Mouse (Mus musculus) kidney, postnatal 25 days (tissue): ENCODE measurements around the gene Ctnnal1.

ENCODE experiments used
- DNase-seq, 2 experiments: peaks; one replicate each; pipeline ENCODE4 v3.0.0; 2021; ENCODE audit warnings: mixed read lengths in 2 of 2

The Ctnnal1 gene

DNA sequence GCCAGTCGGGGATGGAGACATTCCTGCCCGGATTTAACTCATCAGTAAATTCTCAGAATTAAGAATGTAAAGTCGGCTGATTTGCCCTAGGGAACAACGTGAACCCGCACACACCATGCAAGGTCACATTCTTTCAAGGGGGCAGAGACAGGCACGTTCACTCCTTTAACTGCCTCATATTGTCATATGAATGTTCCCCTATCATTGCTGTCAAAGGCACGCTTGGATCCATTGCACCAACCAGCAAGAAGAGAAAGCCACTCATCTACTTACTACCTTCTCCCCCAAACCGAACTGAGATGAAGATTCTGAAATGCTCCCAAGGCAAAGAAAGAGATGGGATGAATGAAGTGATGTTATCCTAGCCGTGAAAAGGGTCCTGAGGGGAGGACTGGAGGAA, 6.3 kb downstream of the Ctnnal1 start:
- DNase-seq, result no peak

DNA sequence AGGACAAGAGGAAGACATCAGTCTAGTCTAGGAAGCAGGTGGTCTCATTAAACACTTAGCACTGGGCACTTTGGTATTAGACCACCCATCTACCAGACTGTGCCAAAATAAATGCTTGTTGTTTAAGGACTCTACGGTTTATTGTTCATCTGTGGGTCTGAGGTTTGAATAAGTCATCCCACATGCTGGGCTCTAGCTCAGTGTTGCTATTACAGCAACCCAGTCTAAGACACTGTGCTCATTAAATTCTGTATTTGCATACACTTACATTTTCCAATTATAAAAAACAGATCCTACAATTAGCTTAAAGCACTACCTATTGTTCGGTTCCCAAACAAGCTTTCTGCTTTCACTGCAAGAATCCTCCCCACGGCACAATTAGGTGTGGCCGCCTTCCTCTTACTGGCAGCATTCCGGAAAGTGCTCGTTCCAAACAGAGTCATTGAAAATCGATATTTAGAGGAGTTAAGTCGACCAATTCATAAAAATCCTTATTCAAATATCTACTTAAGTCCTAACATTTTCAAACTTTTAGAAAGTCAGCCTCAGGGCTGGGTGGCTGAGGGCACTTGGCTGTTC, 8.5 kb downstream of the Ctnnal1 start:
- DNase-seq, result no peak

DNA sequence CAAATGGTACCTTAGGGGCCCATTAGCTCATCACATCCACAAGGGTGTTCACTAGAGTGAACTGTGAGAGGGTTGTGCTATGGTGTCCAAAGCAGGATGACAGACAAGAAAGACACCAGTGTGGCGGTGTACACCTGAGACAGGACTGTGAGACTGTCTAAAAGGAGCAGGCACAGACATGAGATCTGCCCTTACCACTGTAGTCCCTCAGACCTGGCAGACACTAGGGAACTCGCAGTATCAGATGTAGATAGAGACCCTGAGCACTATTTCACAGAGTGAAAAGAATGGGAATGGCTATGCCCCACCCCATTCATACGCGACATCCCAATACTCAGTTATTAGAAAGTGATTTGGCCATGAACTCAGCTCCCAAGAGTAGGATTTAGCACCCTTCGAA, 9.1 kb downstream of the Ctnnal1 start:
- no peak for DNase-seq

DNA sequence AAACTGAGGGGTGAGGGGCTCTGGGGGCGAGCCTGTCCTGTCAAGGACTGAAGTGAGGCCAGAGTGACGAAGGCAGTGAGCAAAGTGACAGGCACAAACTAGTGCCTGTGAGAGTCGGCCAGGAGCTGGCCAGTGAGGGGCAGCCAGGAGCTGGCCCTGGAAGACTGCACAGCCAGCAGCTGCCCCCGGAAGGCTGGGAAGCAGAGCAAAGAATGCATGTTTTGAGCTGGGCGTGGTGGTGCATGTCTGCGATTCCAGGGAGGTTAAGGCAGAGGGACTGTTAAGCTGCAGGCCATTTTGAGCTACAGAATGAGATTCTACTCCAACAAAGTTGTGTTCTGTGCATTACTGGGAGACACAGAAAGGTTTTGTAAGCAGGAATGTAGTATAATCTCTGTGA, 14.3 kb downstream of the Ctnnal1 start:
- DNase-seq, result peak; percentile 16 to 63

DNA sequence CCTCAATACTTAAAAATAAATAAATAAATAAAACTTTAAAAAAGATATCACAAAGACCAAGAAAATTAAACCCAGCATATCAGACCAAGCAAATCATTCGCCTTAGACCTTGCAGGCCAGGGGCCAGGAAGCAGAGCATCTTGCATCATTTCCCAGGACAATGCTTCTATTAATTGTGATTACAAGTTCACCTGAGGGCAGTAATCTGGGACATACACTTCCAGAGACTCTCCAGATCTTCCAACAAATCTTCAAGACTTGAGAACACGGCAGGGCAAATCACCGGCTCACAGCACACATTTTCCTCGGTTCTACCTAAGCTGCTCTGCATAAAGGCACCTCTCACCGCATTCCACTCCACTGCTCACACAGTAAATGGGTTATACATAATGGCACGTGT, 16.9 kb downstream of the Ctnnal1 start:
- no peak for DNase-seq

DNA sequence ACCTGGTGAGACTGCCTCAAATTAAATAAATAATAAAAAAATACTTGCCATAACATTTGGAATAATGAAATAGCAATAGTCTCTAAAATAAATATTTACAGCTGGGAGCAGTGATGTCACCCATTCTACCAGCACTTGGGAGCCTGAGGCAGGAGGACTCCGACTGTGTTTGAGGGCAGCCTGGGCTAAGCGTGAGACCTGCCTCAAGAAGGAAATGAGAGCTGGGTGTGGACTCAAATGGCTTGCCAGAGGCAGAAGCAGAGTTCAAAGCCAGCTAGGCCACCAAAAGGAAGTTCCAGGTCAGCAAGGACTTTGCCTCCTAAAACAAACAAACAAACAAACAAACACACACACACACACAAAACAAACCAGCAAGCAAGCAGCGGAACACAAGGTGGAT, 17.6 kb downstream of the Ctnnal1 start:
- no peak for DNase-seq

DNA sequence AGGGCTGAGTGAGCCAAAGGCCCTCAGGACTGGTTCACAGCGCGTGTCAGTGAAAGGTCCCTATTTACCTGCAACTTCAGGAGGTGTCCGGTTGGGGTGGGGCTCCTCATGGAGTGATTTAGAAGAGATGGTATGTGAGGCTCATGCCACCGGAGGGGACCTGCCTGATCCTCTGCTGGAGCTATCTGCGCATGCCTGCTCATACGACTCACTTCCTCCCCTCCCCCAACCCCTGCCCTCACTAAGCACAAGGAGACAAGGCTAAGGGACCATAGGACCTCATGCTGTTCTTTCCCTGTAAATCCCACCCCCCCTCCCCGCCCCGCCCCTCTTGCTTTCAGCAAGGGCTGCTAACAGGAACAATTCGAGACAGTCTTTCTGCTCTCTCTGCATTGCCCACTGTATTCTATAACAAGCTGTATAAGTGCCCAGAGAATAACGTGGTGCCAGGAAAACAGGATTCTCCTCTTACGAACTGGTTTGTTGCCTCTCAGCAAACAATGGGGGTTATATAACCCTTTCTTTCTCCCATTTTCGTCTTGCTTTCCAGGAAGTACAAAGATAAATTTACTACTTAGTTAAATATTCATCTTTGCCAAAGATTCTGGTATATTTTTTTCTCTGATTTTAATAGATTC, 19.0 kb downstream of the Ctnnal1 start:
- DNase-seq, result no peak

DNA sequence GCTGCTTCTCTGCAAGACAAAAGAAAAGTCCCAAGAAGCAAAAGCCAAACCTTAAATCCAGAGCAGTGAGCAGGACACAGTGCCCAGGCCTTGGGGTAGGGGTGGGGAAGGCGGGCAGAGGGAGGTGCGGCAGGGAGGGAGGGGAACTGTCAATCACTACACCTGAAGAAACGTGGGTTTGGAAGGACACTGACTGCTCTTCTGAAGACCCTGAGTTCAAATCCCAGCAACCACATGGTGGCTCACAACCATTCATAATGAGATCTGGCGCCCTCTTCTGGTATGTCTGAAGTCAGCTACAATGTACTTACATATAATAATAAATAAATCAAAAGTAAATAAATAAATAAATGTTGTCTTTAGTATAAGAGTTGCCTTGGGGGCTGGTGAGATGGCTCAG, 20.1 kb downstream of the Ctnnal1 start:
- DNase-seq, result no peak

DNA sequence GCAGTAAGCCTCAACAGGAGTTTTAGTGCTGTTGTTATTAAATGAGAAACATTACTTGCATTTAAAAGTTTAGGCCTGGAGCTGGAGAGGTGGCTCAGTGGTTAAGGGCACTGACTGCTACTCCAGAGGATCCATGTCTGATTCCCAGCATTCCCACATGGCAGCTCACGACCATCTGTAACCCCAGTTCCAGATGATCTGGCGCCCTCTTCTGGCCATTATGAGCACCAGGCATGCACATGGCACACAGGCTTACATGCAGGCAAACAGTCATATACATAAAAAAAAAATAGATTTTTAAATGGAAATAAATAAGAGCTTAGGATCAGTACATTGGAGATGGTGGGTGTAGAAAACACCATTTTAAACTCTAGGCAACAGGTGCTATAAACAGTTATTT, 21.0 kb downstream of the Ctnnal1 start:
- DNase-seq, result no peak

DNA sequence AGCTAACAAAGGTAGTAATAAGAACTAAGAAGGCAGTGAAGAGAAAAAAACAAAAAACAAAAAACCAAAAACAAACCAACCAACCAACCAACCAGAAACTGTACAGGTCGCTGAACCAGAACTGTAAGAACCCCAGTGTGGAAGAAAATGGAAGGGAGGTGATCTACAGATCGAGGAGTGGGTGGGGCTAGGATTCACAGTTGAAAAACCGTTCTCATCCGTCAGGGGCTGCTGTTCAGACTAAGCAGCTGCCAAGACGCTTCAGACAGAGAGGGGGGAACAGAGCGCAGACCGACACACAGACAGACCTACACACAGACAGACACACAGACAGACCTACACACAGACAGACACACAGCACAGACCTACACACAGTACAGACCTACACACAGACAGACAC, 22.5 kb downstream of the Ctnnal1 start:
- no peak for DNase-seq

DNA sequence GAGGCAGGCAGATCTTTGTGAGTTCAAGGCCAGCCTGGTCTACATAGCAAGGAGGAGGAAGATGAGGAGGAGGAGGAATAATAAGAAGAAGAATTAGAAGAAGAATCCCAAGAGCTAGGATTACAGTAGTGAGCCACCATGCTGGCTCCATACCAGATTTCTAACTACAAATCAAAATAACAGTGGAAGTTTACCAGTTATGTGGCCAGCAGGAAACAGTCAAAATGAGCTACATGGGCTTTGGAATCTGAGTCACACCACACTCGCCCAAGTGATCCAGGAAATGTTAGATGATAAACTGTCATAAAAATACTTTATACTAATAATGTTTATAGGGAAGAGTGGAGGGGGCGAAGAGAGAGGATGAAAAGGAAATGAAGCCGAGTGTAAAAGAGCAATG, 24.7 kb downstream of the Ctnnal1 start:
- no peak for DNase-seq

DNA sequence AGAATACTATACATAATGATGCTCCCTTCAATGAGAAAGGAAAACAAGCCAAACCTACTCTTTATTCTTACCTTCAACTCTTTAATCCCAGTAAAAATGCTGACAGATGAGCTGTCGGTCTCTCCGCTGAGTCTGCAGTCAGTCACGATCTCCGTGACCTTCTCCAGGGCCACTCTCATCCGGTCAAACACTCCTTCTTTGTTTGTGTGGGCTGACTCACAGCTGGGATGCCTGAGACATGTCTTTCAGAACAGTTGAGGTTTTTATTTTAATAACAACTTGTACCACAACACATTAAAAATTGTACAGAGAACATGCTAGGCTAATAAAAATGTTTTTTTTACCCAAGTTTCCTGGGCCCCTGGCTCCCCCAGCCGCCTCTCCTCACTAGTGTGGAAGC, 27.3 kb downstream of the Ctnnal1 start:
- no peak for DNase-seq

DNA sequence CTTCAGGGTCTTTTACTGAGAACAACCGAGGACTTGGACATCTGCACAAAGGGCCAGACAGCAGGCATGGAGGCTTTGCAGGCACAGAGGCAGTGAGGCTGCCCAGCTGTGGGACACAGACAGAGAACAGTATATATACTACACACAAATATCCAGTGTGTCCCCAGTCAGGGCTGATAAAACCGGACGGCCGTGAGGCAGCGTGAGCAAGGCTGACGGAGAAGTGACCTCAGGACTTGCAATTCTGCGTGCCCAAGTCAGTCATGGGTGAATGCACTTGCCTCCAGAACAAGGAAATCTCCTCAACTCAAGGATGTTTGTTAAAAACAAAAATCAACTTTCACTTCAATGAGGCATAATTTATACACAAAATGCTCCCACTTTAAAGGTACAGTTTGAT, 33.0 kb downstream of the Ctnnal1 start:
- peak; percentile 16 to 66 for DNase-seq

DNA sequence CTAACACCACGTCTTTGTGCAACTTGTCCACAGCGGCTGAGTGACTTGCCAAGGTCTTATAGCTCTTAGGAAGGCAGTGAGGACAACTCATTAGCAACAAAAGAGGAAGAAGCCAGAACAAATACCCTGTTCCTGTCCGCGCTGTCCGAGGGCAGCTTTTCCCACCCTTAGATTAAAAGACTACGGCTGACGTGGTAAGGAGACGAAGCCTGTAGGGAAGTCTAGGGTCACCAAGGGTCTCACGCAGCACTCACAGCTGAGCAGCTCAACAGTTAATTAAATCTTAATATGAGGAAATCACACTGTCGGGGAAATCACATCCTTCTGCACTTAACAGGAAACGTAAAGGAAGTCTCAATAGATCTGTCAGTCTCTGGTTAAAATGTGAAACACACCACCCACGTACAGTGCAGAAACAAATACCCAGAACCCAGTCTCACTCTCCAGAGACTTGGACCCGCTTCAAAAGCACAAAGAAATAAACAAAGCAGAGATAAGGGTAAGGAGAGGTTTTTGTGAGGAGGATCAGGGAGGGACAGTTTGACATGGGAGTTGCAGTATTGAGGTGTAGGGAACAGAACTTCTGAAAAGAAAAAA, 33.9 kb downstream of the Ctnnal1 start:
- no peak for DNase-seq

DNA sequence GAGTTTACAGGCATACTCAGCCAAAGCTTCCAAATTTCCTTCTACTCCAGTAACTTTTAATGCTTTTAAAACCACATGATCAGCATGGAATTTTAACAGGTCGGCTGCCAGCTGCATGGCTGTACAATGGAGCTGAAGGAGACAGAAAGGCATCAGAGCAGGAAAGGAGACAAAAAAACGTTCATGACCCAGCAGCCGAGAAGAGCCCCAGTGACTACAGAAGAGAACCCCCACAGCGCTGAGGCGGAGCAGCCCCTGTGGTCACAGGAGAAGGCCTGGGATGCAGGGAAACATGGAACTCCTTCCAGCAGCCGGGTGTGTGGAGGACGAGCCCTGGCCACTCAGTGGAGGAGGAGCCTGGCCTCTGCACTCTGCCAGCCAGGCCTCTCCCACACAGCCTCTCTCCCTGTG, 35.5 kb downstream of the Ctnnal1 start:
- DNase-seq, result peak; percentile 34 to 64

DNA sequence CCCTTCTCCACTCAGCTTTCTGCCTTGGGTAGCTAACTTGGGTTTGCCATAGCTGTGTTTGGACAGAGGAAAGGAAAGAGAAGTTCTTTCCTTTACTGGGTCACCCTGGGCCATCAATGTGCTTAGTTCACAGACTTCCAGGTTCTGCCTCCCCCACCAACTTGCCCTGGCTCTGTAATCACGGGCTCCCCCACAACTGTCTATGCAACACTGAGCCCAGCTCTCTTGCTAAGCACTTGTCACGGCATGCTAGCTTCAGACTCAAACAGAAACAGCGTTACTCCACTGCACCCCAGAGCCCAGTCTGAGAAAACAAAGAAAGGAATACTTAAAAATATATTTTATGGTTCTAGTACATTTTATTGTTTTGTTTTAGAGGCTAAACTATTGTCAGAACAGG, 36.1 kb downstream of the Ctnnal1 start:
- DNase-seq, result no peak

DNA sequence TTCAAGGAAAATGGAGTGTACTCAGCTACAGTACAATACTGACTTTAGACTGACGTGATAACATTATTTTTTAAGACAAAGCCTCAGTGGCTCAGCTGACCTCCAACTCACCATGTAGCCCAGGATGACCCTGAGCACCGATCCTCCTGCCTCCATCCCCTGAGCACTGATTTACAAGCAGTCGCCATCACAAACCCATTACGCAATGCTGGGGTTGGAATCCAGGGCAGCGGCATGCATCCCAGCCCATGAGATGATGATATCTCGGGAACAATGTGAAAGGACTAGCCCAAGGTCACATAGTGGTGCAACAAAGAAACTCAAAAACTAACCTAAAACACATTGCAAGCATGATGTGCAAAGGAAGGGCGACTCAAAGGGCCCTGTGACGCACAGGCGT, 40.8 kb downstream of the Ctnnal1 start:
- peak in 1 of 2 experiments; percentile 23 for DNase-seq

DNA sequence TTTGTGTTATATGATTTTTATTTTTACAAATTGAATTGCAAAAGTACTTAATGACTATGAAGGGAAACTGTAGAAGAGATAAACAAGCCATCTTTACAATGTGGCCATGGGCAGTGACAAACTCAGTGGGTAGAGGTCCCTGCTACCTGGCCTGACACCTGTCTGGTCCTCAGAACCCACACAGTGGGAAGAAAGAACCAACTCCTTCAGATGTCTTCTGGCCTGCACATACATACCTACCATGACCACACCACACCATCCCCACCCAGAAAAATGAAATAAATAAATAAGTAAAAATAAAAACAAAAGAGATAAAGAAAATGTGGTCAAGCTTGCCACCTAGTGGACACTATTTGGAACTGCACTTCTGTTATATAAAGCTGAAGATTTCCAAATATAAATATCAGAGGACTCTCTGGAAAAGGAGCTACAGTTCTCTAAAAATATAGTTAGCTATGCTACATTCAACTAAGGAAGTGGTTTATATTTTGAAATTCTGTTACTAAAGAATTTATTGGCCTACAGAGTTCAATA, 44.9 kb downstream of the Ctnnal1 start:
- no peak for DNase-seq

DNA sequence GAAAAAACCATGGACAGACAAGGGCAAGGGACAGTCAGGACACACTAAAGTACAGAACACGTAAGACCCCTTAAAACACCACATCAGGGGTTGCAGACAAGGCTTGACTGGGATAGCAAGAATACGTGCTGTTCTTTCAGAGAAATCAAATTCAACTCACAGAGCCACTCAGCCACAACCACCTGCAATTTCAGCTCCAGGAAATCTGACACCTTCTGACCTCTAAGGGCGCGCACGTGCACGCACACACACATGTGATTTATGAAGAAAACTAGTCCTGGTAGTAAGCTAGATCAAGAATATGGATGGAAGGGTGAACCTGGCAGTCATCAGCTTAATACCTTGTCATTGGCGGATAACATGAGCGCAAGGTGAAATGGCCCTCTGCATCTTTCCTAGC, 49.9 kb downstream of the Ctnnal1 start:
- no peak for DNase-seq

DNA sequence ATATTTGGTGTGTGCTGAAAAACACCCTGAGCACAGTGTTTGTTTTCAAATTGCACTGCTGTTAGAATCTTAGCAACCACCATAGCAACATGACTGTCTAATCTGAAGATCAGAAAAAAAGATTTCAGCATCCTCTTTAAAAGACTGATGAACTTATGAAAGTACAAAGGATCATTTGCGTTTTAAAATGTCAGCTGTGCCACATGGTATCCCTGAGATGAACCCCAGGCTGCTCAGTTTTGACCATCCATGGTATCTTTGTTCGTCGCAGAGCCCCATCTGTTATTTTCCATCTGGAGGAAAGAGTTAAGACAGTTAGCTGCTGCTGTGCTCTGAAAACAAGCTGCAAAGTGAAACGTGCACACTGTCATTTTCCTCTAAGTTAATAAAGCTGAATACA, 52.9 kb downstream of the Ctnnal1 start:
- DNase-seq, result no peak

DNA sequence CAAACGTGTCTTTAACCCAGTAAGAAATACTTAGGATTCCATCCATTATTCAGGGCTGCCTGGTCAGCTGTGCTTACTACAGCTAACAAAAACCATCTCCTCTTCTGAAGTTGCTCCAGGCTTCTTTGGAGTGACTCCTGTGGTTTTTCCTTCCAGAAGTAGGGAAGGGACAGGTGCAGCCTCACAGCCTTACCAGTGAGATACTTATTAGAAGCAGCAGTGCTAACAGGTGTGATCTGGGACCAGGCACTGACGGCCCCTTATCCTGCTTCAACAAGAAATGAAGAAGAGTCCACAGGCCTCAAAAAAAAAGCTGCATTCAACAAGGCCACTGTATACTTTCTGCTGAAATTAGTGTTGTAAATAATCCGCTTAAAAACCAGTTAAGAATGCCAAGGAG, 53.3 kb downstream of the Ctnnal1 start:
- DNase-seq, result no peak

DNA sequence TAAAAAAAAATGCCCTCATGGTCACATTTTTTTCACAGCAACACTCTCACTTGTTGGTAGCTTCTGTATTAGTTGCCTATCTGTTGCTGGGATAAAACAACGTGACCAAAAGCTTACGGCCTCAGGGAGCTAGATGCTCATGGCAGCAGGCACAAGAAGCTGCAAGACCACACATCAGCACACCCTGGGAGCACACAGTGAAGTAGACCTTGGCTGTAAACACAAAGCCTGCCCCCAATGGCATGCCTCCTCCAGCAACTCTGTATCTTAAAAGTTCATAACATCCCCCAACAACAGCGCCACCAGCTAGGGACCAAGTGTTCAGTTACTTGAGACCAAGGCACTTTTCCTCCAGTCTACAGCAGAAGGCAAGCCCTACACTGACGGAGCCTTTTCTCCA, 55.9 kb downstream of the Ctnnal1 start:
- no peak for DNase-seq

DNA sequence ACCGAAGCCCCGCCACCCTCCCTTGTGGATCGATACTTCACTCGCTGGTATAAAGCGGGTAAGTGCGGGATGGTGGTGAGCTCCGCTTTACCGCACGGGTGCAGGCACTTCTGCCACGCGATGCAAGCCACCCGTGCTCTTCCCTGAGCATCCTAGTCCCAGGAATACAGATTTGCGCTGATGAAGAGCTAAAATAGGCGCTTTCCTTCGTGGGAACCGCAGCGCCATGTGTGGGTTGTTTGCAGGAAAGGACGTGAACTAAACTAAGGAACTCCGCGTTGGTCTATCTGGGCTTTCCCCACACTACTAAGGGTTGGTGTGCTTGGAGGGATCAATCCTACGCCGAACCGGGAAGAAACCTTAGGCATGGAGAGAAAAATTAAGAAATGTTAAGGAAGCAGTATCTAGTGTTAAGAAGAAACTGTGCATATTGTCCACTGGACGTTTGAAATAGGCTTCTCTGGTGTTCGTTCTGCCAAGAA, 62.3 kb downstream of the Ctnnal1 start:
- DNase-seq, result no peak

DNA sequence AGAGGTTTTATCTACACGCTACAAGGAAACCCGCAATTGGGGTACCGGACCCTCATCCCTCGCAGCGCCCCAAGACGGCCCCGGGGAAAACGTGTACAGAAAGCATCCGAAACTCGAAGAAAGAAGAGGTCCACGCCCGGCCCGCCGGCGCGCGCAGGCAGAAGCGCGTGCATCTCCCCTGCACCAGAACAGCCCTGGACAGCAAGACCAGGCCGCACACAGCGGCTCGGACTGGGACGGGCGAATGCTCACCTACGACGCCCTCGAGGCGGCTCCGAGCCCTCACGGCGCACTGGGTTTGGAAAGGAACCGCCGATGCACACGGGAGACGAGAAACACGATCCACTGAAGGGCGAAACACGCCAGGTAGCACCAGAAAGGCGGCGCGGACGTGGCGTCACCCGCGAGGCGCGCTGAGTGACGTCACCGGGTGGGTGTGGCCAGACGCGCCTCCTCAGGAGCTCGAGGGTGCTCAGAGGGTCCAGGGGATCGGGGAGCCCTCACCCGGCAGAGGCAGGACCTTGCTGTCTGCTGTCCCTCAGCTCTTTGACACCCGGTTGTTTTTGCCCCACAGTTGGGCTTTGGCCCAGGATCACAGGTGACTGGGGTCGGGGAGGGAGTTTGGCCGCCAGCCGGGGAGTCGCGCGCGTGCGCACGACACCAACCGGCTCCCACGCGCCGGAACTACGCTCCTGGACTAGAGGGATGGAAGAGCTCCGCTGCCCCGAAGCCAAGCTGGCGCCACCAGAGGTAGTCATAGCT, 62.9 kb downstream of the Ctnnal1 start, which contains the start of the genes Elp1 and Fam206a:
TSS of gene Elp1 (minus strand) at position 425 of the 762 bp plus-strand sequence.
TSS of gene Fam206a (plus strand) at position 439 of the 762 bp plus-strand sequence.
- peak; percentile 94 to 95 for DNase-seq
